Mouse (Mus musculus) MEL (cell line): Measurements from ENCODE around the gene Aspa. TPM values are rescaled to one million over a fixed set of nuclear protein-coding genes. Genes with fewer than 3 reads are reported as not detected.

Source experiments
- DNase-seq: peaks from one replicate; pipeline ENCODE4 v3.0.0; 2011; ENCODE audit warnings: low read depth, low spot score
- H3K27ac ChIP-seq: 2 replicates; pipeline ENCODE4 v1.5.1; 2012; ENCODE audit warnings: low read depth, mild to moderate bottlenecking, control low read depth, low read length, moderate library complexity; ENCODE audit not compliant: control insufficient read depth
- H3K27me3 ChIP-seq, 2 experiments: fragments of 150-350 bp in 1 of 2; sonication (generic) in 1 of 2; 2 replicates each; pipeline ENCODE4 v1.6.1; 2012; ENCODE audit warnings: low read length in 2 of 2, mild to moderate bottlenecking in 2 of 2, improper control_type of control experiment in 1 of 2, moderate library complexity in 1 of 2; ENCODE audit not compliant: insufficient read depth in 2 of 2, control insufficient read depth in 1 of 2
- H3K36me3 ChIP-seq, 2 experiments: 2 replicates each; pipeline ENCODE4 v1.6.1; 2012 to 2014; ENCODE audit warnings: low read length in 2 of 2, improper control_type of control experiment in 1 of 2, inconsistent platforms in 1 of 2, mild to moderate bottlenecking in 1 of 2; ENCODE audit not compliant: insufficient read depth in 2 of 2, control insufficient read depth in 1 of 2
- H3K4me1 ChIP-seq, 2 experiments: fragments of 150-350 bp in 1 of 2; sonication (generic) in 1 of 2; 2 replicates each; pipeline ENCODE4 v1.6.1; 2012; ENCODE audit warnings: low read length in 2 of 2, improper control_type of control experiment in 1 of 2, mild to moderate bottlenecking in 1 of 2; ENCODE audit not compliant: insufficient read depth in 2 of 2, control insufficient read depth in 1 of 2
- H3K4me3 ChIP-seq, 2 experiments: fragments of 150-350 bp in 1 of 2; sonication (generic) in 1 of 2; 2 replicates each; pipeline ENCODE4 v1.5.1; 2012; ENCODE audit warnings: low read depth in 2 of 2, low read length in 2 of 2, mild to moderate bottlenecking in 2 of 2, moderate library complexity in 2 of 2, control low read depth in 1 of 2, improper control_type of control experiment in 1 of 2; ENCODE audit not compliant: control insufficient read depth in 1 of 2, insufficient read depth in 1 of 2
- H3K79me2 ChIP-seq: 2 replicates; pipeline ENCODE4 v1.6.1; 2012; ENCODE audit warnings: mild to moderate bottlenecking, low read length, moderate library complexity; ENCODE audit not compliant: control insufficient read depth, poor library complexity, insufficient read depth
- H3K9ac ChIP-seq: 2 replicates; pipeline ENCODE4 v1.6.1; 2012; ENCODE audit warnings: low read depth, mild to moderate bottlenecking, control low read depth, low read length, moderate library complexity; ENCODE audit not compliant: control insufficient read depth, poor library complexity, severe bottlenecking
- H3K9me3 ChIP-seq: fragments of 150-350 bp; sonication (generic); replicated peaks from 2 replicates; pipeline ENCODE4 v1.6.1; 2012; ENCODE audit warnings: mild to moderate bottlenecking, low read length, improper control_type of control experiment, moderate library complexity; ENCODE audit not compliant: insufficient read depth
- BHLHE40 ChIP-seq: IDR thresholded peaks from 2 replicates; pipeline ENCODE4 v1.6.1; 2012; ENCODE audit warnings: low read depth, mild to moderate bottlenecking, inconsistent platforms, low read length, improper control_type of control experiment, borderline replicate concordance
- CHD2 ChIP-seq: IDR thresholded peaks from 2 replicates; pipeline ENCODE4 v1.6.1; 2011; ENCODE audit warnings: low read length, improper control_type of control experiment
- CTCF ChIP-seq, 3 experiments: IDR thresholded peaks in 2 of 3; conservative IDR thresholded peaks in 1 of 3; 2 replicates each; pipeline ENCODE4 v1.5.1; 2011 to 2012; ENCODE audit warnings: low read length in 3 of 3, low read depth in 2 of 3, mild to moderate bottlenecking in 2 of 3, improper control_type of control experiment in 1 of 3, inconsistent platforms in 1 of 3, mixed read lengths in 1 of 3, moderate library complexity in 1 of 3; ENCODE audit not compliant: control insufficient read depth in 1 of 3, insufficient read depth in 1 of 3, poor library complexity in 1 of 3, severe bottlenecking in 1 of 3
- E2F4 ChIP-seq: IDR thresholded peaks from 2 replicates; pipeline ENCODE4 v1.6.1; 2011; ENCODE audit warnings: low read depth, low read length, improper control_type of control experiment, borderline replicate concordance
- EP300 ChIP-seq, 2 experiments: IDR thresholded peaks; 2 replicates each; pipeline ENCODE4 v1.6.1; 2011; ENCODE audit warnings: improper control_type of control experiment in 2 of 2, low read length in 2 of 2, low read depth in 1 of 2, mild to moderate bottlenecking in 1 of 2
- GATA1 ChIP-seq: IDR thresholded peaks from 2 replicates; pipeline ENCODE4 v1.6.1; 2011; ENCODE audit warnings: low read depth, low read length, improper control_type of control experiment
- NRF1 ChIP-seq: IDR thresholded peaks from 2 replicates; pipeline ENCODE4 v1.6.1; 2014; ENCODE audit warnings: low read depth, mild to moderate bottlenecking, inconsistent platforms, low read length, improper control_type of control experiment, moderate library complexity; ENCODE audit not compliant: poor library complexity, insufficient read depth, severe bottlenecking
- POLR2AphosphoS5 ChIP-seq: IDR thresholded peaks from 2 replicates; pipeline ENCODE4 v1.6.1; 2012; ENCODE audit warnings: low read depth, borderline replicate concordance, mild to moderate bottlenecking, inconsistent platforms, low read length, moderate library complexity, mixed read lengths
- RAD21 ChIP-seq: IDR thresholded peaks from 2 replicates; pipeline ENCODE4 v1.6.1; 2011; ENCODE audit warnings: mild to moderate bottlenecking, low read depth, low read length, improper control_type of control experiment
- RCOR1 ChIP-seq: IDR thresholded peaks from 2 replicates; pipeline ENCODE4 v1.6.1; 2012; ENCODE audit warnings: low read depth, mild to moderate bottlenecking, inconsistent platforms, low read length, improper control_type of control experiment
- TCF12 ChIP-seq: IDR thresholded peaks from 2 replicates; pipeline ENCODE4 v1.6.1; 2014; ENCODE audit warnings: low read depth, mild to moderate bottlenecking, inconsistent platforms, low read length, improper control_type of control experiment, moderate library complexity
- USF2 ChIP-seq, 2 experiments: IDR thresholded peaks; 2 replicates each; pipeline ENCODE4 v1.6.1; 2011 to 2012; ENCODE audit warnings: improper control_type of control experiment in 2 of 2, low read length in 2 of 2, borderline replicate concordance in 1 of 2, inconsistent platforms in 1 of 2, low read depth in 1 of 2, mild to moderate bottlenecking in 1 of 2; ENCODE audit not compliant: insufficient read depth in 1 of 2
- ZC3H11A ChIP-seq: IDR thresholded peaks from 2 replicates; pipeline ENCODE4 v1.6.1; 2012; ENCODE audit warnings: low read depth, mild to moderate bottlenecking, inconsistent platforms, low read length, improper control_type of control experiment
- ZMIZ1 ChIP-seq: IDR thresholded peaks from 2 replicates; pipeline ENCODE4 v1.6.1; 2012; ENCODE audit warnings: low read depth, mild to moderate bottlenecking, inconsistent platforms, low read length, improper control_type of control experiment, moderate library complexity
- polyA plus RNA-seq, 2 experiments: library from polyadenylated mRNA; stranded (reverse) in 1 of 2; unstranded in 1 of 2; fragments of >175 nt in 1 of 2; fragments of >200 nt in 1 of 2; gene quantifications; 2 replicates each; pipeline versions ENCODE4 v1.2.1 to v1.2.4; 2012; ENCODE audit warnings: low replicate concordance in 2 of 2, low read depth in 1 of 2; ENCODE audit not compliant: insufficient read length in 2 of 2, insufficient read depth in 1 of 2, missing spikeins in 1 of 2
- total RNA-seq: library from RNA; depleted of rRNA; stranded (reverse); fragments of 300-350 nt; gene quantifications from 2 replicates; pipeline ENCODE4 v1.2.3, GENCODE M21; 2012

The Aspa gene
- total and polyA plus RNA-seq, 3 experiments, result 0.28 to 1.3 TPM; not detected in 1

DNA sequence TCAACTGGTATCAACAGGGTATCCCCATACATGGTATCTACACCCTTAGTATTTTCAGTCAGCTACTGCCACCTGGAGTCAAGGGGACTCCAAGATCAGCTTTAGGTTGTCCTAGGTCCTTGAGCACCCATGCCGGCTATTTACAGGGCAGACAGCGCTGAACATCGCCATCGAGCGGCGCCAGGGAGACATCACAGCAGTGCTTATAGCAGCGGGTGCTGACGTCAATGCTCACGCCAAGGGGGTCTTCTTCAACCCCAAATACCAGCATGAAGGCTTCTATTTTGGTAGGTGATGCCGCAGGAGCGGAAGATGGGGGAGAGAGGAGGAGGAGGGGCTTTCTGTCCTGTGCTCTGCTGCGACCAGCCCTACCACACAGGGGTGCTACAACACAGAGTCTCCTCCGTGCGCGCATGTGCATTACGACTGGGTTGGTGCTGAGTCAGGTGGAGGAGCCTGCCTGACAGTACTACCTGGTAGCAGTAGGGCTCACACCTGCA lies 47.8 kb downstream of the Aspa start:
- Histone ChIP-seq H3K36me3 (no peaks in the 10 kb centered on the region), H3K79me2 (no peaks in the 10 kb centered on the region), H3K4me3 (no peak overlapping the region), H3K9me3 (no peaks in the 10 kb centered on the region), H3K27me3 (no peaks in the 10 kb centered on the region), H3K9ac (no peak overlapping the region), H3K4me1 (no peaks in the 10 kb centered on the region), H3K27ac (no peak overlapping the region)
- DNase-seq, result no peak
- TF ChIP-seq ZMIZ1 (no peak), CTCF (IDR thresholded peaks at IDR 0.05 in 2 of 3, conservative IDR thresholded peaks at IDR 0.05 in 1 of 3; ENCODE audit: control insufficient read depth in 1 of 3, insufficient read depth in 1 of 3, low read depth in 2 of 3, low read length in 3 of 3, poor library complexity in 1 of 3, severe bottlenecking in 1 of 3) (peak in 1 of 3 experiments; percentile 8; a peak in 1 of 6 replicates)

- Histone ChIP-seq H3K79me2 (no peaks in the 10 kb centered on the region), H3K9ac (no peak overlapping the region), H3K27me3 (no peaks in the 10 kb centered on the region), H3K4me1 (no peaks in the 10 kb centered on the region), H3K36me3 (no peaks in the 10 kb centered on the region), H3K27ac (no peak overlapping the region), H3K9me3 (no peaks in the 10 kb centered on the region), H3K4me3 (no peak overlapping the region)
- no peak for TF ChIP-seq ZC3H11A
- no peak for DNase-seq
Measured at GRCm38 (mm10) chr11:73280710-73281109, 48.7 kb downstream of the Aspa start.

DNA sequence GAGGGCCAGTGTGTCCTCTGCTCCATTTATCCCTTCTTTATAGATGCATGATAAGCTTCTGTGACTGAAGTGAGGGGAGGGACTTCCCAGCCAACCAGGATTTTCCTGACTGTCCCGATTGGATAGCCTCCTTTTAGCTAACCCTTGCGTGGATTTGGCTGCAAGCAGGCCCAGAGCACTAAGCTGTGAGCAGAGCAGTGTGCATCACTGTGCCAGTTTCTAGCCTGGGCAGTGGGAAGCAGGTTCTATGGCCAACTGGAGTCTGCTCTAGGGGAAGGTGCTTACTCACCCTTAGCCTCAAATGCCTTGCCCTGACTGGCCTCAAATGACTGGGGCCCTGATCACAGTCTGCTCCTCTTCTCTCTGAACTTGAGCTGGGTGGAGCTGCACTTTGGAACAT lies 54.6 kb downstream of the Aspa start:
- Histone ChIP-seq H3K4me1 (no peaks in the 10 kb centered on the region), H3K27ac (no peak overlapping the region), H3K9me3 (no peaks in the 10 kb centered on the region), H3K36me3 (no peaks in the 10 kb centered on the region), H3K4me3 (no peak overlapping the region), H3K79me2 (no peaks in the 10 kb centered on the region), H3K9ac (no peak overlapping the region), H3K27me3 (no peaks in the 10 kb centered on the region; a peak in 1 of 4 replicates)
- TF ChIP-seq BHLHE40 (no peak), CHD2 (no peak), USF2 (IDR thresholded peaks at IDR 0.05; ENCODE audit: borderline replicate concordance in 1 of 2, insufficient read depth in 1 of 2, low read depth in 1 of 2, low read length in 2 of 2) (no peak), RCOR1 (no peak), GATA1 (no peak), TCF12 (no peak), EP300 (IDR thresholded peaks at IDR 0.05; ENCODE audit: low read depth in 1 of 2, low read length in 2 of 2) (no peak), ZC3H11A (no peak), POLR2AphosphoS5 (no peak), E2F4 (no peak), NRF1 (no peak), RAD21 (no peak)
- DNase-seq, result no peak
